Mouse (Mus musculus): ENCODE data around the gene Mknk2. TPM values are rescaled to one million over a fixed set of nuclear protein-coding genes. Genes with fewer than 3 reads are reported as not detected.

Gene Mknk2
- 40.2 and 47.4 TPM in 2 replicates for total RNA-seq (2015; ENCODE audit: low replicate concordance)
- total RNA-seq (2017; ENCODE audit: low replicate concordance): 28.4 and 40.8 TPM in 2 replicates

DNA sequence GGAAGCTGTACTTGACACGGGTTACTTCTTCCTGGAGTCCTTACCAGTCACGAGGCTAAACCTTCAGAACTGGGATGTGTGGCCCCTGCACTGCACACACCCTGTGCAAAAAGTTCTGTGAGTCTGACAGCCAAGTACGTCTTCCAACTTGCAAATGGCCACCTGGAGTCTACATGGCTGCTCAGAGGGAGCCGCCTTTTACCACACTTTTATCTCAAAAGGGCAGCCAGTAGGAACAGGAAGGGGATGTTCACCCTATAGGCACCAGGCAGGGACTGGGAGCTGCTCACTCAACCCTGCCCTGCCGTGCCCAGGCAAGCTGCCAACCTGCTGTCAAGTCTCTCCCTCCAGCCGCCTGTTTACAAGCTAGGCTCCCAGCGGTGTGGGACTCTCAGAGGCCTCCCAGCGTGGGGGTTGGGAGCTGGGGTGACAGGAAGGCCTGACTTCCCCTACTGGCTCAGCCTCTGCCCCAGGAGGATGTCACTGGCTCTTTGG, at the start of gene Mknk2:
Mknk2 (minus strand) TSS at position 171 of the 495 bp plus-strand sequence.
- ATAC-seq (replicated peaks; ENCODE audit: low FRiP score, poor library complexity, severe bottlenecking): peak; percentile 63

GRCm38 (mm10) chr10:80717281-80717680, 39.4 kb upstream of the Mknk2 start:
- ATAC-seq (replicated peaks; ENCODE audit: low FRiP score, poor library complexity, severe bottlenecking): no peak

- no peak for ATAC-seq (replicated peaks; ENCODE audit: low FRiP score, poor library complexity, severe bottlenecking)
These were observed 32.9 kb upstream of the Mknk2 start for GRCm38 (mm10) chr10:80710834-80711233.

GRCm38 (mm10) chr10:80705479-80705878, 27.6 kb upstream of the Mknk2 start:
- ATAC-seq (replicated peaks; ENCODE audit: low FRiP score, poor library complexity, severe bottlenecking): no peak

DNA sequence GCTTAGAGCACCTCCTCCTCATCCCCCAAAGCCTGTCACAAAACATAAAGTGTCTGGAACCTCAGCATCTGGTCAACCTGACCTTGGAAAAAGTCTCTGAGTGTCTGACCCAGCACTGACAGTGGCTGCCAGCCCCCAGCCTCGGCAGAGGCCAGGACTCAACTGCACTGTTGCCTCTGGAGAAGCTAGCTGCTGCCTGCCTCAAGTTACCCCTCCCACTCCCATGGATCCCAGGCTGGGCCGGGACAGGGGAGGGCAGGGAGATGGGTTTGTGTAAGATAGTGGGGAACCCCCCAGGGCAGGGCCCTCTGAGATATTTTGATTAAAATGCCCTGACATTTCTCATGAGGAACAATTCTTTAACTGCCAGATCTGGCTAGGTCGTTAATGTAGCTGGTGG, 27.1 kb upstream of the Mknk2 start:
- no peak for ATAC-seq (replicated peaks; ENCODE audit: low FRiP score, poor library complexity, severe bottlenecking)

DNA sequence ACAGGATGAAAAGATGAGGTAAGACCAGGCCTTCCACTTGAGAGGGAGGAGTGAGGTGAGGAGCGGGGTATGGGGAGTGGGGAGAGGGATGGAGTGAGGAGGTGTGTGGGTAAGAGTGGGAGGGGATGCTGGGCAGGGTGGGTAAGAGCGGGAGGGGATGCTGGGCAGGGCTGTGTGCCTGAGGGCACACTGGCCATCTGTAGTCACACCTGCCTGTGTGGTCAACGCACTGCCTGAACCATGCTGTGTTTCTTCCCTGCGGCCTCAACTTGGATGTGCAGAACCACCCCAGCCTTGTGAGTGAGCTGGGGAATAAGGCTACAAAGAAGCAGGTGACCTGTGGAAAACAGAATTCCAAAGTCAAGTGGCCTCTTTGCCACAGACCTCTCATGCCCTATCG, 26.5 kb upstream of the Mknk2 start:
- ATAC-seq (replicated peaks; ENCODE audit: low FRiP score, poor library complexity, severe bottlenecking): no peak

- ATAC-seq (replicated peaks; ENCODE audit: low FRiP score, poor library complexity, severe bottlenecking): no peak
These were observed 25.7 kb upstream of the Mknk2 start for GRCm38 (mm10) chr10:80703643-80704042.

GRCm38 (mm10) chr10:80702536-80703390, 24.9 kb upstream of the Mknk2 start:
- ATAC-seq (replicated peaks; ENCODE audit: low FRiP score, poor library complexity, severe bottlenecking): peak; percentile 66

GRCm38 (mm10) chr10:80701721-80702535, 24.0 kb upstream of the Mknk2 start, which contains the start of the genes Mob3a and Izumo4:
TSS of gene Mob3a (minus strand) at chr10:80701977.
TSS of gene Izumo4 (plus strand) at chr10:80702184.
- peak; percentile 70 for ATAC-seq (replicated peaks; ENCODE audit: low FRiP score, poor library complexity, severe bottlenecking)

DNA sequence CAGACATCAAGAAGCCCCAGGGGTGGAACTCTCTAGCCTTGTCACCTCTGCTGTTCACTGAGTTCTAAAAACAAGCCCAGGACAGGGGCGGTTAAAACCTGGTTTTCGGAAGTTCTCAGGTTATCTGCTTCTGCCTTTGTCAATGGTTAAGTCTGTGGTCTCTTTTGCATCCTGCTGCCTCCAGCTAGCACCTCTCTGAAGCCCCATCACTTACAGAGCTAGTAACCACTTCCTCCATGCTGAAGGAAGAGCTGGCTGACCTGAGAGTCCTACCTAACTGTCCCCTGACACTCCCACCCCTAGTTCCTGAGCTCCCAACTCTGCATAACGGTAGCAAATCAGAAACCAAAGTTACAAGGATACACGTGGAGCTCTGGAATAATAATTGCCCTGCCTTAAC, 22.8 kb upstream of the Mknk2 start:
- ATAC-seq (replicated peaks; ENCODE audit: low FRiP score, poor library complexity, severe bottlenecking): no peak

DNA sequence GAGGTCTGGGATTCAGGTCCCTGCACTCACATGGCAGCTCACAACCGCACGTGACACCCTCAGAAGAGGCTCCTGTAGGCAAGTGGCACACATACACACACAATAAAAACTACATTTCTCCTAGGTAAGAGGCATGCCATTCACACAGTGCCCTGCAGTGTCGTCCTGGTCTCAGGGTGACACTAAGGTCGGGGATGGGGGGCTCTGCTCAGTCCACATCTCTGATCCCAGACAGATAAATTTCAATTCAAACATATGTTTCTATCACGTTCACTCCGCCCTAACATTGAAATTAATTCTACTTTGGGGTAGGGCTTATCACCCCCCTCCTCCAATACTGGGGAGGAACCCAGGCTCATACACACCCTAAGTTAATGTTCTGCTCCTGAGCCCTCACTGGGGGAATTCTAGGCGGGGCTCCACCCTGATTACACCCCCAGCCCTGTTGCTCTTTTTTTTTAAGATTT, 22.2 kb upstream of the Mknk2 start:
- ATAC-seq (replicated peaks; ENCODE audit: low FRiP score, poor library complexity, severe bottlenecking): no peak

- ATAC-seq (replicated peaks; ENCODE audit: low FRiP score, poor library complexity, severe bottlenecking): no peak
These were observed 20.7 kb upstream of the Mknk2 start for GRCm38 (mm10) chr10:80698605-80699004.

GRCm38 (mm10) chr10:80697812-80698211, 19.9 kb upstream of the Mknk2 start:
- ATAC-seq (replicated peaks; ENCODE audit: low FRiP score, poor library complexity, severe bottlenecking): peak; percentile 48

- no peak for ATAC-seq (replicated peaks; ENCODE audit: low FRiP score, poor library complexity, severe bottlenecking)
These were observed 19.5 kb upstream of the Mknk2 start for GRCm38 (mm10) chr10:80697393-80697787.

DNA sequence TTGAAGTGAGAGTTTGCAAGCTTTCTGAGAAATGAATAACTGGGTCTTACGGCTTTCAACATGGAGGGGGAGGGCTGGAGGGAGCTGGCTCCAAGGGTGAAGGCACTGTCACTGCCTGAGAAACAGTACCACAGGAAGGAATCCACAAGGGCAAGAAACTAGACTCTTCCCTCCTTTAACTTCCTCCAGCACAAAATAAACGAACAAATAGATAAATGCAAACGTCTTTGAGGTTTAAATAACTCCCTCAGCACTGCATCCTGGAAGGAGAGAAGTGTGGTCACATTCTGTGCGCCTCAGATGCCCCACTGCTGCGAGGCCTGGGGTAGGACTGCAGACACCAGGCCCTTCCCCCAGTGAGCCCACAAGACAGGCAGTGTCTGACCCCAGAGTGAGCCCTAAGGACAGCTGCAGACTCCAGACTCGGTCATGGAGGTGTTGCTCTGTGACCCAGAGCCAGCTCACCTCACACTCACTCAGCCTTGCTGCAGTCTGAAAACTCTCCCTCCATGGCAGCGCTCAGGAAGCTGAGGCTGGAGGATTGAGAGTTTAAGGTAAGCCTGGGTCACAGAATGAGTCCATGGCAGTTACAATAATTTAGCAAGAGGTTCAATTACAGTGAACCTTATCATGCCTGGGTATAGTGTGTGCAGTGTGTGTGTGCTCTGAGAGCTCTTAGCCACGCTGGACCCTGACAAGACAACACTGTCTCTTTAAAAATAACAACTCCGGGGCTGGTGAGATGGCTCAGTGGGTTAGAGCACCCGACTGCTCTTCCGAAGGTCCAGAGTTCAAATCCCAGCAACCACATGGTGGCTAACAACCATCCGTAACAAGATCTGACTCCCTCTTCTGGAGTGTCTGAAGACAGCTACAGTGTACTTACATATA, 18.8 kb upstream of the Mknk2 start:
- no peak for ATAC-seq (replicated peaks; ENCODE audit: low FRiP score, poor library complexity, severe bottlenecking)

DNA sequence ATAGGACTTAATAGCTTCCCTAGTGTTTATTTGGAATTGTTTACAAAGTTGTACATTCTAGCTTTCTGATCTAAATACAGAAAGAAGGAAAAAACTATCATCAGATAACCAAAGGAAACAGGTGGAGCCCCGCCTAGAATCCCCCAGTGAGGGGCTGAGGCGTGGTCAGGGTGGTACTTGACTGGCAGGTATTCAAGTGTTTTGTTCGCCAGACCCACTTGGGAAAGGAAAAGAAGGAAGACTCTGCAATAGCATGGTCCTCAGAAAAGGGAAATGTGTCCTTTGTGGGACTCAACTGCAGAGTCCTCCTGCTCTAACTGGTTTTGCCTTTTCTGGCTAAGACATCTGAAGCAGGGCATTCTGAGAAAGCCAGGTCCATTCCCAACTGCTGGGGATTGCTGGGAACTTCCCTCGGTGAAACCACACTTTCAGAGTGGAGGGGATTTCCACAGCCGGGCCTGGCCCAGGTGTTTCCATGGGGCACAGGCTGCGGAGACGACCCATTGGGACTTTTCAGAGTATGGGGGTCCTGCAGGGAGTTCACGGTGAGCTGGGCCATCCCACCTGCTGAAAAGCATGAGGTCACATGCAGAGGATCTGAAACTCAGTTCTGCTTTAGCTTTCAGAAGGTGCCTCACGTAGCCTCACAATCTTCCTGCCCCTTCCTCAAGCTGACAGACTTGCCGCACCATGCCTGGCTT, 18.0 kb upstream of the Mknk2 start:
- no peak for ATAC-seq (replicated peaks; ENCODE audit: low FRiP score, poor library complexity, severe bottlenecking)

DNA sequence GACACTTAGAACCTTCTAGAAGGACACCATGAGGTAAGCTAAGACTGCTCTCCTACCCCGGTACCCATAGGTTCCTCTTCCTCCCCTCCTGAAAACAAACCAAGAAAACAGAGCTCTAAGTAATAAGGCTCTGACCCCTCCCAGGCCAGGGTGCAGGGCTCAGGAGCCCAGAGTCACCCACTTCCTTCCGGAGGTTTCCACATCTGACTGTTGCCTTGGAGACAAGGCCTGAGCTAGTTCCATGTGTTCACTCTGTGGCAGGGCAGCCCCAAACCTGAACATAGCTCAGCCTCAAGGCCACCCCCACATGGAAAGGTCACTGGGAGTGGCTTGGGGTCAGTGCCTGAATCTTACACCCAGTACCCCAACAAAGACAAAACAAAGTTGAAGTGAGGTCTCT, 17.3 kb upstream of the Mknk2 start:
- peak; percentile 6; the same call in 1 of the 2 replicates for ATAC-seq (replicated peaks; ENCODE audit: low FRiP score, poor library complexity, severe bottlenecking)

DNA sequence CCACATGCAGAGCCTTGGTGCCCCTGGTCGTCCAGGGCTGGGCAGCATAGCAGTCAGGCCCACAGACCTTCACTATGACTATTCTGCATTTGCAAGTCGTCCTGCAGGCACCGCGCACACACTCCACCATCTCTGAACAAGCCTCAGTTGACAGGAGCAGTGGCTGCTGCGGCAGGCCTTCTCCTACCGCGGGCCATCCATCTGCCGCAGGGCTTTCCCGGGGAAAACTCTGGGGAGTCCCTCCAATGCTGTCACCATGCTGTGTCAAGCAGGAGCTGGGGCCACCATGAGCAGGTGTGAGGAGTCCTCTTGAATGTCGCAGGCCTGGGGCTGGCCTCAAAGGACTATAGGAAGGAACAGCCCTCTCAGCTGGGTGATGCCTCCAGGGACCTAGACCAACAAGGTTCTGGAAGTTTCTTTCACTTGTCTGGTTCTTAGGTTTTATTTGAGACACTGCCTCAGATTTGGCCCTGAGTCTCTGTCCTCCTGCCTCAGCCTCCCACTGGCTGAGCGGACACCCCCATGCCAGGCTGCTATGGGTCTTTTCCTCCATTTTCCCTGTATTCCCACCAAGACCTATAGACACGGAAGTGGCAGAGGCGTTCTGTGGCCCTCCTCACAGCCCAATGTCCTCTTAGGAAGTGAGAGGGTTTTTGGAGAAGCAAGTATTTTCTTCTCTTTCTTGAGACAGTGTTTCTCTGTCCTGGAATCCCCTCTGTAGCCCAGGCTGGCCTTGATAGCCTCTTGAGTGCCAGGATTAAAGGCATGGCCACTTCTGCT, 16.4 kb upstream of the Mknk2 start:
- ATAC-seq (replicated peaks; ENCODE audit: low FRiP score, poor library complexity, severe bottlenecking): no peak
